Mouse (Mus musculus): ENCODE measurements at regions not wholly inside any gene's neighbourhood (a gene's known extent, or its start where the extent isn't known, plus 50 kb on each side); places are given as distances from the start of the nearest gene placed in this dataset.

GRCm38 (mm10) chr7:67442284-67442683 is 69.6 kb upstream of the Mef2a start:
- no peak for TF ChIP-seq CTCF (IDR thresholded peaks at IDR 0.05; ENCODE audit: low read depth)
- no peak for TF ChIP-seq EP300 (IDR thresholded peaks at IDR 0.05; ENCODE audit: low read depth)

Data from liver, embryonic 14.5 days (tissue).